Mouse (Mus musculus) bone marrow, adult 2 months (tissue): Measurements from ENCODE around the gene 1700029P11Rik.

Source experiments
- CTCF ChIP-seq: fragments of 200-500 bp; IDR thresholded peaks from 2 replicates; pipeline ENCODE4 v1.5.1; 2011; ENCODE audit warnings: low read length, control low read depth; ENCODE audit not compliant: control insufficient read depth, insufficient read depth
- POLR2A ChIP-seq: fragments of 200-500 bp; IDR thresholded peaks from 2 replicates; pipeline ENCODE4 v1.6.1; 2011; ENCODE audit warnings: low read depth, mild to moderate bottlenecking, control low read depth, low read length, borderline replicate concordance; ENCODE audit not compliant: control insufficient read depth

DNA sequence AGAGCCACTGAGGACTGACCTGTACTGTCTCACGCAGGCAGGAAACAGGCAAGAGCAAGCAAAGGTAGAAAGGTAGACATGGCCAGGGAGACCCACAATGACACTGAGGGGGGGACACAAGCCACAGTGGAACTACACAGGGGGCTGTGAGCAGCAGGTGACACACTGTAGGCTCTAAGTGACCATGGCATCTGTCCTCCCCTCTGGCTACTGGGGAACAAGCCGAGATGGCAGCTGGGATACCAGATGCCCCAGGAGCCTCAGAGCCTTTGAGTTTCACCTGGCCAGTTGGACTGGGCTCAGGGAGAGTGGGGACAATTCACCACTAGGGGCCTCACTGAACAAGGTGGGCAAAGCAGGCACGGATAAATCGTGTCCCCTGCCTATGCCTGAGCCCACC, 28.0 kb upstream of the 1700029P11Rik start:
- TF ChIP-seq CTCF (no peak), POLR2A (no peak)
